Mouse (Mus musculus): ENCODE results near the gene Psmb1. TPM values are rescaled to one million over a fixed set of nuclear protein-coding genes. Genes with fewer than 3 reads are reported as not detected.

The Psmb1 gene
- polyA plus RNA-seq, 1 experiment from 2014 or later, result 222 TPM

DNA sequence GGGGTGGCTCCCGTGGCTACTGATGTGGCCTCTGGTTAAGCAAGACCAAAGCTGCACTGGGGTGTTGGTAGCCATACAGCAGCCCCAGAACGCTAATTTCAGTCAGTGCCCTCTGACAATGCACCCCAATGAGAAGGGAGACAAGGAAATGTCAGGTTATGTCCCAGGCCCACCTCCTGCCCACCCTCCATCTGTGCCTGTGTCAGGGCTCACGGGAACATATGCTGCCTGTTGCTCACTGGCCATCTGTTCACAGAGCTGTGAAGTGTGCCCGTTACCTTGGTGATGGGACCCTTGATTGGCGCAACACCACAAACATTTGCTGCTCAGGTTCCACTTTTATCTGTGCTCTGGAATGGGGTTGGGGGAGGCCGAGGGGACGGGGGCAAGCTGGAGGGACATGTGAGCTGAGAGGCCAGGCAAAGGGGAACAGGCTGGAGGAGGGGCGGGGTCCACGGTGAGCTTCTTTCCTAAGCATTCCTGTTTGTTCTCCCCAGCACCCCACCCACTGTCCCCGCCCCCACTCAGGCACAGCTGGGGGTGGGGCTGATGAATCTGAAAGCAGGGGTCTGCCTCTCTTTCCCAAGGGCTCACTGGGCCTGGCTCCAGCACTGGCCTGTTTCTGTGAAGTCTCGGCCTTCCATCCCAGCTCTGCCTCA, 59.0 kb downstream of the Psmb1 start:
- Histone ChIP-seq H3K4me2 (replicated peaks; ENCODE audit: low read depth) (no peak overlapping the region), H3K4me3 (ENCODE audit: low read depth, low read length) (no peak overlapping the region), H3K36me3 (ENCODE audit: control insufficient read depth, insufficient read depth, low read length) (no peaks in the 10 kb centered on the region), H3K9me3 (ENCODE audit: control insufficient read depth, low read length) (no peaks in the 10 kb centered on the region), H3K27me3 (ENCODE audit: control insufficient read depth, insufficient read depth, low read length) (no peaks in the 10 kb centered on the region), H3K4me1 (replicated peaks; ENCODE audit: control insufficient read depth, insufficient read depth) (no peaks in the 10 kb centered on the region), H3K9ac (ENCODE audit: low read length) (0 out of 2 replicates have a peak overlapping the region, but pooled peaks have one; percentile 18), H3K27ac (replicated peaks) (no peak overlapping the region)
- ATAC-seq (ENCODE audit: low FRiP score, low TSS enrichment) (peak; percentile 56), DNase-seq (ENCODE audit: low spot score) (peak; percentile 31)
- 13% methylated on average over 11 of the region's 11 CpGs for WGBS
- TF ChIP-seq EP300 (optimal IDR thresholded peaks at IDR 0.05) (no peak), CTCF (IDR thresholded peaks at IDR 0.05; ENCODE audit: low read depth) (no peak)

DNA sequence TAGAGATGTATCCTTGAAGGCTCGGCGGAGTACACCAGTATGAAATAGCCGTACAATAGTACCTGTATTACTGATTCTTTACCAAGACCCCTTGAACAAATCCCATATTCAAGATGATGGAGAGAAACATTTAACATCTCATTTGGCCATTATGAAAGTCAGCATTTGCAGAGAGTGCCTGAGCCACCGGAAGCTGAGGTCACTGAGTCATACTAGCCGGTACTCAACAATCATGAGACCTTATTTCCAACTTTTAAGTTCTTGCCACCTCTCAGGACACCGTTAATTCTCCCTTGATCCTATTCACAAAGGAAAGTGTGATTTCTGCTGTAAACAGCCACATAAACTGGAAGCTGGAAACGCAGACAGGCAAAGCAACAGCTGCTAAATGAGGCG, 59.5 kb downstream of the Psmb1 start:
- TF ChIP-seq EP300 (optimal IDR thresholded peaks at IDR 0.05) (no peak), CTCF (IDR thresholded peaks at IDR 0.05; ENCODE audit: low read depth) (no peak)
- H3K27ac ChIP-seq (replicated peaks), result no peak overlapping the region
- no peaks in the 10 kb centered on the region for H3K36me3 ChIP-seq (ENCODE audit: control insufficient read depth, insufficient read depth, low read length)
- no peaks in the 10 kb centered on the region for H3K4me1 ChIP-seq (replicated peaks; ENCODE audit: control insufficient read depth, insufficient read depth)
- H3K4me2 ChIP-seq (replicated peaks; ENCODE audit: low read depth), result no peak overlapping the region
- H3K4me3 ChIP-seq (ENCODE audit: low read depth, low read length), result no peak overlapping the region
- DNase-seq (ENCODE audit: low spot score) (no peak), ATAC-seq (ENCODE audit: low FRiP score, low TSS enrichment) (no peak)
- no peaks in the 10 kb centered on the region for H3K27me3 ChIP-seq (ENCODE audit: control insufficient read depth, insufficient read depth, low read length)
- WGBS, result 51% methylated on average over 8 of the region's 8 CpGs
- no peak overlapping the region for H3K9ac ChIP-seq (ENCODE audit: low read length)
- no peaks in the 10 kb centered on the region for H3K9me3 ChIP-seq (ENCODE audit: control insufficient read depth, low read length)

DNA sequence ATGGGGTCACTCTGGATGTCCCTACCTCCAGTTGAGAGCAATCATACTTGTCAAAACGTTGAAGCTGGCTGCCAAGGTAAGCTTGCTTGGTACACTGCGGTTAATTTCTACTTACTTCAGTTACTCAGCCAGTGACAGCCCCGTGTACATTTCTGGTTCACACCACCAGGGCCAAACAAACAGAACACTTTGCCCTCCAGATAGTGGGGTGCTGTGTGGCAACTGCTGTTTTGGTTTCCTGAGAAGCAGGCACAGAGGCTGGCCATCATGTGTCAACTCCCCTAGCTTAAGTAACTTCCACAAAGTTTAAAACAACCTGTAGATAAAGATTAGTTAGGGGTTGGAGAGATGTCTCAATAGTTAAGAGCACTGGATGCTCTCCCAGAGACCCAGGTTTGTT, 64.8 kb downstream of the Psmb1 start:
- H3K9ac ChIP-seq (ENCODE audit: low read length), result no peak overlapping the region
- DNase-seq (ENCODE audit: low spot score) (no peak), ATAC-seq (ENCODE audit: low FRiP score, low TSS enrichment) (no peak)
- 78% methylated on average over 3 of the region's 3 CpGs for WGBS
- no peak overlapping the region for H3K4me3 ChIP-seq (ENCODE audit: low read depth, low read length)
- H3K27ac ChIP-seq (replicated peaks), result no peak overlapping the region
- H3K36me3 ChIP-seq (ENCODE audit: control insufficient read depth, insufficient read depth, low read length), result peaks cover 11% of the 10 kb centered on the region
- no peak for TF ChIP-seq EP300 (optimal IDR thresholded peaks at IDR 0.05)
- TF ChIP-seq CTCF (IDR thresholded peaks at IDR 0.05; ENCODE audit: low read depth), result no peak
- H3K27me3 ChIP-seq (ENCODE audit: control insufficient read depth, insufficient read depth, low read length), result no peaks in the 10 kb centered on the region
- no peaks in the 10 kb centered on the region for H3K9me3 ChIP-seq (ENCODE audit: control insufficient read depth, low read length)
- no peaks in the 10 kb centered on the region for H3K4me1 ChIP-seq (replicated peaks; ENCODE audit: control insufficient read depth, insufficient read depth)
- H3K4me2 ChIP-seq (replicated peaks; ENCODE audit: low read depth), result no peak overlapping the region

DNA sequence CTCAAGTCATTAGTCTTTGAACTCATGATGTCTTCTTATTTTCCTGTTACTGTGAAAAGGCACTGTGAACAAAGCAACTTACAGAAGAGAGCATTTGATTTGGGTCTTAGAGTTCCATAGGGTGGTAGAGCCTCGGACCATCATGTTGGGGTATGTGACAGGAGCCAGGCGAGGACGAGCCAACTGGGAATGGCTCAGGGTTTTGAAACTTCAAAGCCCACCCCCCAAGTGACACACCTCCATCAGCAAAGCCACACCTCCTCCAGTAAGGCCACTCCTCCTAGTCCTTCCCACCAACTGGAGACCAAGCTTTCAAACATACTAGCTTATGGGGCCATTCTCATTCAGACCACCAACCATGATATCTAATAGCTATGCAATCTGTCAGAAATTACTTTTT, 67.5 kb downstream of the Psmb1 start:
- ATAC-seq (ENCODE audit: low FRiP score, low TSS enrichment) (no peak), DNase-seq (ENCODE audit: low spot score) (no peak)
- Histone ChIP-seq H3K9me3 (ENCODE audit: control insufficient read depth, low read length) (no peaks in the 10 kb centered on the region), H3K27me3 (ENCODE audit: control insufficient read depth, insufficient read depth, low read length) (no peaks in the 10 kb centered on the region), H3K9ac (ENCODE audit: low read length) (no peak overlapping the region), H3K4me2 (replicated peaks; ENCODE audit: low read depth) (no peak overlapping the region), H3K4me3 (ENCODE audit: low read depth, low read length) (no peak overlapping the region), H3K36me3 (ENCODE audit: control insufficient read depth, insufficient read depth, low read length) (peaks cover 23% of the 10 kb centered on the region), H3K27ac (replicated peaks) (no peak overlapping the region), H3K4me1 (replicated peaks; ENCODE audit: control insufficient read depth, insufficient read depth) (no peaks in the 10 kb centered on the region)
- TF ChIP-seq CTCF (IDR thresholded peaks at IDR 0.05; ENCODE audit: low read depth) (no peak), EP300 (optimal IDR thresholded peaks at IDR 0.05) (no peak)
- 84% methylated on average over 3 of the region's 3 CpGs for WGBS

DNA sequence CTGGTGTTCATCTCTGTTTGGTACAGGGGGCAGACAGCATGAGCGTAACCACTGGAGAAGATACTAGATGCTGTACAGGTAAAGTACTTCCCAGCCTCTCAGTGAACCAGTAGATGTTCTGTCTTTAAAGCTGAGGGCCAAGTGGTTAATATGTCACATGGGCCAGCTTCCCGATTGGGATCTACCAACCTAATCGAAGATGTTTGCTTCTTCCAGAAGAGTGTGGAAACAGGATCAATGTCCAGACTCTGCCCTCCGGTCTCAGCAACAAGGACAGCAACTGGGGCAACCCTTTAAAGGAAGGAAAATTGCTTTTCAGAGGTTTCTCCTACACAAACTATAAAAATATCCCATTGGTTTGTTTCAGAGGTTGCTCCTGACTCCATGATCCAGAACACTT, 68.0 kb downstream of the Psmb1 start:
- WGBS, result 93% methylated on average over 4 of the region's 4 CpGs
- Histone ChIP-seq H3K4me1 (replicated peaks; ENCODE audit: control insufficient read depth, insufficient read depth) (no peaks in the 10 kb centered on the region), H3K36me3 (ENCODE audit: control insufficient read depth, insufficient read depth, low read length) (peaks cover 25% of the 10 kb centered on the region), H3K4me2 (replicated peaks; ENCODE audit: low read depth) (no peak overlapping the region), H3K9ac (ENCODE audit: low read length) (no peak overlapping the region), H3K9me3 (ENCODE audit: control insufficient read depth, low read length) (no peaks in the 10 kb centered on the region), H3K27me3 (ENCODE audit: control insufficient read depth, insufficient read depth, low read length) (no peaks in the 10 kb centered on the region), H3K27ac (replicated peaks) (no peak overlapping the region), H3K4me3 (ENCODE audit: low read depth, low read length) (no peak overlapping the region)
- ATAC-seq (ENCODE audit: low FRiP score, low TSS enrichment) (no peak), DNase-seq (ENCODE audit: low spot score) (no peak)
- TF ChIP-seq EP300 (optimal IDR thresholded peaks at IDR 0.05) (no peak), CTCF (IDR thresholded peaks at IDR 0.05; ENCODE audit: low read depth) (no peak)

DNA sequence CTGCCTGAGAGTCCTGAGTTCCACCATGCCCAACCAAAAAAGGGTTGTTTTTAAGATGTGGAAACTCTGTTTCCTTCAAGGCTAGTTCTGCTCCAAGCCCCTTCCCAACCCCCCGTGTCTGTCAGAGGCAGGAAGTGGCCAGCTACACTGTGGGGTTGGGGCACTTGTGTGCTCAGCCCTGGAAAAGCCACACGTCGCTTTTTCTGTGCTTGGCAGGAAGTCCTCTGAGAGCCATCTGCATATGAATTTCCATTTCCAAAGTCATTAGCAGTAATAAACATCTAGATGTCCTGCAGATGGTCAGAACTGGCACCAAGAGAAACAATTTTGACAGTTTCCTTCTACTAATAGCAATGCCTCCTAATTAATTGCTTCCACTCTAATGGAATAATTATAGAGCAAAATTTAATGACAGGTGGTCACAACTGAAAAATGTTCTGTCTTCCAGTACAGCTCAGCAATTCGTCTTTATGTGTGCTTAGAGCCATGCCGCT, 68.5 kb downstream of the Psmb1 start:
- no peak for ATAC-seq (ENCODE audit: low FRiP score, low TSS enrichment)
- H3K27me3 ChIP-seq (ENCODE audit: control insufficient read depth, insufficient read depth, low read length), result no peaks in the 10 kb centered on the region
- H3K9ac ChIP-seq (ENCODE audit: low read length), result no peak overlapping the region
- H3K4me1 ChIP-seq (replicated peaks; ENCODE audit: control insufficient read depth, insufficient read depth), result no peaks in the 10 kb centered on the region
- TF ChIP-seq EP300 (optimal IDR thresholded peaks at IDR 0.05) (no peak), CTCF (IDR thresholded peaks at IDR 0.05; ENCODE audit: low read depth) (no peak)
- 55% methylated on average over 5 of the region's 5 CpGs for WGBS
- H3K36me3 ChIP-seq (ENCODE audit: control insufficient read depth, insufficient read depth, low read length), result peaks cover 27% of the 10 kb centered on the region
- no peak overlapping the region for H3K27ac ChIP-seq (replicated peaks)
- no peak for DNase-seq (ENCODE audit: low spot score)
- no peaks in the 10 kb centered on the region for H3K9me3 ChIP-seq (ENCODE audit: control insufficient read depth, low read length)
- H3K4me2 ChIP-seq (replicated peaks; ENCODE audit: low read depth), result no peak overlapping the region
- H3K4me3 ChIP-seq (ENCODE audit: low read depth, low read length), result no peak overlapping the region
